Mouse (Mus musculus) CH12.LX (cell line): Measurements from ENCODE around the gene Lyst.

Experiments
- CHD2 ChIP-seq: IDR thresholded peaks from 2 replicates; pipeline ENCODE4 v1.6.1; 2011; ENCODE audit warnings: low read length, improper control_type of control experiment
- CTCF ChIP-seq, 2 experiments: IDR thresholded peaks in 1 of 2; conservative IDR thresholded peaks in 1 of 2; 2 replicates each; pipeline ENCODE4 v1.5.1; 2011 to 2012; ENCODE audit warnings: low read depth in 2 of 2, low read length in 2 of 2, improper control_type of control experiment in 1 of 2, inconsistent platforms in 1 of 2, mild to moderate bottlenecking in 1 of 2, moderate library complexity in 1 of 2
- HCFC1 ChIP-seq: IDR thresholded peaks from 2 replicates; pipeline ENCODE4 v1.6.1; 2012; ENCODE audit warnings: low read depth, mild to moderate bottlenecking, inconsistent platforms, low read length, improper control_type of control experiment
- MEF2A ChIP-seq: IDR thresholded peaks from 2 replicates; pipeline ENCODE4 v1.6.1; 2014; ENCODE audit warnings: low read depth, mild to moderate bottlenecking, inconsistent platforms, low read length, improper control_type of control experiment, borderline replicate concordance
- POLR2A ChIP-seq: IDR thresholded peaks from 2 replicates; pipeline ENCODE4 v1.6.1; 2011; ENCODE audit warnings: low read depth, mild to moderate bottlenecking, improper control_type of control experiment, low read length
- USF1 ChIP-seq: IDR thresholded peaks from 2 replicates; pipeline ENCODE4 v1.6.1; 2014; ENCODE audit warnings: low read depth, mild to moderate bottlenecking, inconsistent platforms, low read length, improper control_type of control experiment

DNA sequence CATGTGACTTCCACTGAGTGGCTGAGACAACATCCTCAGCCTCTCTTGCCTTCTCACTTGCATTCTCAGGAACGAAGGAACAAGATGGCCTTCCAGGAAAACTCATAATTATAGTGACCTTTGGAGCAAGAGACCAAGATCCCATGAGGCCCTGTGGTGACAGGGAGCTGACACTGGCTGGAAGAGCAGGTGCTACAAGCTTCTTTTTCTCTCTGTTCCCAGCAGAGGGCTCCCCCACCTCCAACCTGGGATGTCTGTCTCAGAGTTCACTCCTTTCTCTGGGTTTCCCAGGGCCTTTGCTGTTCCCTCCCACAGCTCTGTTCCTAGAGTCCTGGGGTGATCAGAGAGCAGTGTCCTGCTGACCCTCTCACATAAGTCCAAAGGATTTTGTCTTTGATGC lies 237.9 kb downstream of the Lyst start:
- peak in 1 of 2 experiments; percentile 37; a peak in 1 of 4 replicates for TF ChIP-seq CTCF (conservative IDR thresholded peaks at IDR 0.05 in 1 of 2, IDR thresholded peaks at IDR 0.05 in 1 of 2; ENCODE audit: low read depth in 2 of 2, low read length in 2 of 2)
- no peak for TF ChIP-seq POLR2A
- no peak for TF ChIP-seq CHD2
- no peak for TF ChIP-seq MEF2A
- no peak for TF ChIP-seq HCFC1
- no peak for TF ChIP-seq USF1
